Mouse (Mus musculus) midbrain, embryonic 15.5 days (tissue): ENCODE measurements around the gene Ankrd27. TPM values are rescaled to one million over a fixed set of nuclear protein-coding genes. Genes with fewer than 3 reads are reported as not detected.

ENCODE experiments used
- ATAC-seq: fragments of 200-750 bp; cut with Nextera tagmentation; replicated peaks from 2 replicates; pipeline ENCODE4 v1.8.0; 2017; ENCODE audit warnings: moderate TSS enrichment
- H3K27ac ChIP-seq: fragments of 300-500 bp; sonication (generic); 2 replicates; pipeline ENCODE4 v1.5.1; 2015; ENCODE audit warnings: mild to moderate bottlenecking, inconsistent platforms
- H3K27me3 ChIP-seq: fragments of 300-500 bp; sonication (generic); replicated peaks from 2 replicates; pipeline ENCODE4 v1.6.1; 2015; ENCODE audit warnings: inconsistent platforms
- H3K36me3 ChIP-seq: fragments of 300-500 bp; sonication (generic); replicated peaks from 2 replicates; pipeline ENCODE4 v1.6.1; 2015; ENCODE audit warnings: inconsistent platforms
- H3K4me1 ChIP-seq: fragments of 300-500 bp; sonication (generic); 2 replicates; pipeline ENCODE4 v1.6.1; 2015; ENCODE audit warnings: inconsistent platforms
- H3K4me2 ChIP-seq: fragments of 300-500 bp; sonication (generic); 2 replicates; pipeline ENCODE4 v1.6.1; 2015; ENCODE audit warnings: inconsistent platforms, mild to moderate bottlenecking, moderate library complexity
- H3K4me3 ChIP-seq: fragments of 300-500 bp; sonication (generic); 2 replicates; pipeline ENCODE4 v1.5.1; 2015; ENCODE audit warnings: mild to moderate bottlenecking, inconsistent platforms
- H3K9ac ChIP-seq: fragments of 300-500 bp; sonication (generic); 2 replicates; pipeline ENCODE4 v1.6.1; 2015; ENCODE audit warnings: mild to moderate bottlenecking, inconsistent platforms
- H3K9me3 ChIP-seq: fragments of 300-500 bp; sonication (generic); 2 replicates; pipeline ENCODE4 v1.6.1; 2016; ENCODE audit warnings: inconsistent platforms
- WGBS: fragments of 180-500 bp; shearing (Covaris S2); methylation state at CpG from one replicate; pipeline ENCODE4 v1.1.7; 2015; ENCODE audit warnings: mixed read lengths; 5-methylcytosine and 5-hydroxymethylcytosine counted together
- polyA plus RNA-seq: library from polyadenylated mRNA; unstranded; fragments of >200 nt; fragmentation: Nextera tagmentation; extraction: Ambion mirVana; gene quantifications from 2 replicates; pipeline ENCODE4 v1.2.1, GENCODE M21; 2015

The Ankrd27 gene
- polyA plus RNA-seq, 1 experiment from 2014 or later: 19.0 TPM

GRCm38 (mm10) chr7:35687229-35687628 is 101.2 kb downstream of the Ankrd27 start:
- Histone ChIP-seq H3K4me3 (no peak overlapping the region), H3K36me3 (peaks cover 6% of the 10 kb centered on the region; the same call in 1 of the 2 replicates), H3K9ac (no peak overlapping the region), H3K27ac (no peak overlapping the region), H3K4me2 (peak overlapping the region; percentile 14; the same call in 1 of the 2 replicates), H3K9me3 (no peaks in the 10 kb centered on the region), H3K4me1 (peaks cover 13% of the 10 kb centered on the region), H3K27me3 (no peaks in the 10 kb centered on the region)
- 28% methylated on average over 10 of the region's 10 CpGs for WGBS
- no peak for ATAC-seq

GRCm38 (mm10) chr7:35688276-35688675 is 102.2 kb downstream of the Ankrd27 start:
- Histone ChIP-seq H3K4me1 (peaks cover 13% of the 10 kb centered on the region), H3K9ac (no peak overlapping the region), H3K4me3 (no peak overlapping the region), H3K36me3 (peaks cover 6% of the 10 kb centered on the region; the same call in 1 of the 2 replicates), H3K27me3 (no peaks in the 10 kb centered on the region), H3K27ac (no peak overlapping the region), H3K4me2 (no peak overlapping the region), H3K9me3 (no peaks in the 10 kb centered on the region)
- 43% methylated on average over 9 of the region's 9 CpGs for WGBS
- no peak for ATAC-seq

Other genes starting within 250 kb of the Ankrd27 start
- gene Faap24, start 189.4 kb upstream of the Ankrd27 start, polyA plus RNA-seq: 19.4 and 19.9 TPM in 2 replicates
- gene Cep89, start 189.2 kb upstream of the Ankrd27 start, polyA plus RNA-seq: 35.8 and 36.1 TPM in 2 replicates
- gene Slc7a9, start 137.4 kb upstream of the Ankrd27 start, polyA plus RNA-seq: 0.12 and 0.13 TPM in 2 replicates
- 0.36 and 0.37 TPM in 2 replicates for gene Tdrd12, start 48.5 kb upstream of the Ankrd27 start, polyA plus RNA-seq
- gene Nudt19, start 29.9 kb upstream of the Ankrd27 start, polyA plus RNA-seq: 87.3 and 91.5 TPM in 2 replicates
- 0.04 TPM in 1 of 2 replicates, not detected in the other for gene Rgs9bp, start 662 bp upstream of the Ankrd27 start, polyA plus RNA-seq
- gene Pdcd5, start 61.3 kb downstream of the Ankrd27 start, polyA plus RNA-seq: 235 and 241 TPM in 2 replicates
- 39.6 and 42.3 TPM in 2 replicates for gene Dpy19l3, start 168.2 kb downstream of the Ankrd27 start, polyA plus RNA-seq
- gene Zfp507, start 216.8 kb downstream of the Ankrd27 start, polyA plus RNA-seq: 14.7 and 16.0 TPM in 2 replicates